Mouse (Mus musculus) gastrocnemius, postnatal 14 days (tissue): ENCODE results near the gene Slc5a5. TPM values are rescaled to one million over a fixed set of nuclear protein-coding genes. Genes with fewer than 3 reads are reported as not detected.

Source experiments
- DNase-seq: peaks from one replicate; pipeline ENCODE4 v3.0.0; 2021; ENCODE audit warnings: mixed read lengths
- intact Hi-C: fragments of 180-260 bp; cut with DNase I; formaldehyde crosslinking; loops from one replicate; pipeline ENCODE4 v1.15.1; 2025; ENCODE audit warnings: low total_unique reads
- total RNA-seq, 2 experiments: library from RNA; stranded (reverse); gene quantifications; 2 replicates each; pipeline ENCODE4 v1.2.3; 2021

Slc5a5 gene
- total RNA-seq, 2 experiments from 2014 or later, result 0.08 TPM; not detected in 1

- intact Hi-C loops, result no loop called here
These were observed 4.9 kb downstream of the Slc5a5 start for GRCm38 (mm10) chr8:70887669-70888068.

GRCm38 (mm10) chr8:70885612-70886011 is 6.9 kb downstream of the Slc5a5 start:
- intact Hi-C loops, result no loop called here
- DNase-seq, result no peak

More at GRCm38 (mm10) chr8:70887669-70888068, 4.9 kb downstream of the Slc5a5 start:
- DNase-seq, result peak; percentile 37

GRCm38 (mm10) chr8:70884683-70885082 is 7.9 kb downstream of the Slc5a5 start:
- no peak for DNase-seq
- intact Hi-C loops, result no loop called here

- DNase-seq, result no peak
- intact Hi-C loops, result no loop called here
These were observed 8.4 kb downstream of the Slc5a5 start for GRCm38 (mm10) chr8:70884186-70884585.

- intact Hi-C loops, result no loop called here
- no peak for DNase-seq
These were observed 12.0 kb downstream of the Slc5a5 start for GRCm38 (mm10) chr8:70880546-70880945.

- DNase-seq, result peak; percentile 45
- intact Hi-C loops, result no loop called here
These were observed 12.4 kb downstream of the Slc5a5 start for GRCm38 (mm10) chr8:70880126-70880525.

GRCm38 (mm10) chr8:70879500-70879899 is 13.1 kb downstream of the Slc5a5 start:
- intact Hi-C loops, result no loop called here
- DNase-seq, result no peak

GRCm38 (mm10) chr8:70878178-70878577 is 14.4 kb downstream of the Slc5a5 start:
- no peak for DNase-seq
- intact Hi-C loops, result no loop called here

GRCm38 (mm10) chr8:70876382-70876781 is 16.2 kb downstream of the Slc5a5 start:
- intact Hi-C loops, result no loop called here
- DNase-seq, result no peak

- no peak for DNase-seq
- intact Hi-C loops, result loop anchor here (2.0 kb wide), 1 partner anchor 20 kb away; no protein-coding TSS in a partner anchor
These were observed 18.1 kb downstream of the Slc5a5 start for GRCm38 (mm10) chr8:70874441-70874840.

GRCm38 (mm10) chr8:70873364-70873985 is 19.1 kb downstream of the Slc5a5 start, which contains the start of gene Ccdc124:
Gene Ccdc124, minus strand, starts transcription at chr8:70873935.
- intact Hi-C loops, result no loop called here
- peak; percentile 96 for DNase-seq

- intact Hi-C loops, result no loop called here
These were observed 19.8 kb downstream of the Slc5a5 start for GRCm38 (mm10) chr8:70872643-70873363.

GRCm38 (mm10) chr8:70871195-70871807 is 21.3 kb downstream of the Slc5a5 start:
- intact Hi-C loops, result no loop called here
- DNase-seq, result no peak

More at GRCm38 (mm10) chr8:70872643-70873363, 19.8 kb downstream of the Slc5a5 start:
- no peak for DNase-seq

- intact Hi-C loops, result loop anchor here (2.0 kb wide), 1 partner anchor 25 kb away; no protein-coding TSS in a partner anchor
- peak; percentile 77 for DNase-seq
These were observed 22.9 kb downstream of the Slc5a5 start for GRCm38 (mm10) chr8:70869601-70870041.

- DNase-seq, result no peak
- intact Hi-C loops, result loop anchor here (2.0 kb wide), 1 partner anchor 24 kb away; no protein-coding TSS in a partner anchor
These were observed 23.4 kb downstream of the Slc5a5 start for GRCm38 (mm10) chr8:70869199-70869571.

- no peak for DNase-seq
- intact Hi-C loops, result loop anchor here (2.0 kb wide), 1 partner anchor 24 kb away; no protein-coding TSS in a partner anchor
These were observed 23.9 kb downstream of the Slc5a5 start for GRCm38 (mm10) chr8:70868559-70869198.

- intact Hi-C loops, result no loop called here
- no peak for DNase-seq
These were observed 26.0 kb downstream of the Slc5a5 start for GRCm38 (mm10) chr8:70866566-70866965.

- intact Hi-C loops, result no loop called here
- DNase-seq, result no peak
These were observed 26.5 kb downstream of the Slc5a5 start for GRCm38 (mm10) chr8:70866001-70866520.

GRCm38 (mm10) chr8:70865350-70866000 is 27.1 kb downstream of the Slc5a5 start:
- peak; percentile 98 for DNase-seq
- intact Hi-C loops, result no loop called here
